Mouse (Mus musculus) C2C12 (cell line): Measurements from ENCODE around the gene Frs2. TPM values are rescaled to one million over a fixed set of nuclear protein-coding genes. Genes with fewer than 3 reads are reported as not detected.

Source experiments
- H3K27me3 ChIP-seq: one replicate; pipeline ENCODE4 v1.6.1; 2011; ENCODE audit not compliant: control insufficient read depth, insufficient read depth, insufficient read length
- H3K36me3 ChIP-seq: one replicate; pipeline ENCODE4 v1.6.1; 2011; ENCODE audit not compliant: control insufficient read depth, insufficient read depth
- H3K4me3 ChIP-seq: one replicate; pipeline ENCODE4 v1.5.1; 2011; ENCODE audit warnings: mild to moderate bottlenecking, control low read depth; ENCODE audit not compliant: poor library complexity, insufficient read depth, severe bottlenecking
- H3K79me2 ChIP-seq: one replicate; pipeline ENCODE4 v1.6.1; 2011; ENCODE audit not compliant: control insufficient read depth, insufficient read depth
- H3K79me3 ChIP-seq: one replicate; pipeline ENCODE4 v1.6.1; 2011; ENCODE audit warnings: low read depth, control low read depth
- H3ac ChIP-seq: one replicate; pipeline ENCODE3; 2011; ENCODE audit warnings: low read depth; ENCODE audit not compliant: control insufficient read depth, insufficient read length
- CEBPB ChIP-seq: IDR thresholded peaks from one replicate; pipeline ENCODE4 v1.6.1; 2011; ENCODE audit warnings: low read depth, mild to moderate bottlenecking, control low read depth, moderate library complexity
- FOSL1 ChIP-seq: IDR thresholded peaks from one replicate; pipeline ENCODE4 v1.8.0; 2011; ENCODE audit warnings: mild to moderate bottlenecking, low read length; ENCODE audit not compliant: poor library complexity, insufficient read depth, severe bottlenecking
- MAX ChIP-seq: IDR thresholded peaks from one replicate; pipeline ENCODE4 v1.6.1; 2011; ENCODE audit warnings: mild to moderate bottlenecking, control low read depth
- MYOD1 ChIP-seq: IDR thresholded peaks from one replicate; pipeline ENCODE4 v1.6.1; 2011; ENCODE audit warnings: low read depth; ENCODE audit not compliant: control insufficient read depth, insufficient read length
- USF1 ChIP-seq: IDR thresholded peaks from one replicate; pipeline ENCODE4 v1.6.1; 2011; ENCODE audit warnings: low read depth, mild to moderate bottlenecking, control low read depth, moderate library complexity
- polyA plus RNA-seq: library from polyadenylated mRNA; unstranded; fragments of >200 nt; fragmentation: generic; extraction: Trizol; gene quantifications from one replicate; pipeline ENCODE4 v1.2.1, GENCODE M21; 2012; ENCODE audit warnings: missing spikeins

Gene Frs2
- polyA plus RNA-seq, 1 experiment = 11.0 TPM

GRCm38 (mm10) chr10:117021020-117021754 is 127.1 kb downstream of the Frs2 start:
- Histone ChIP-seq H3K4me3 (no peak overlapping the region), H3K27me3 (no peaks in the 10 kb centered on the region), H3ac (peak overlapping the region; percentile 36), H3K79me3 (no peaks in the 10 kb centered on the region), H3K79me2 (no peaks in the 10 kb centered on the region), H3K36me3 (no peaks in the 10 kb centered on the region)
- TF ChIP-seq CEBPB = no peak
- no peak for TF ChIP-seq USF1
- peak; percentile 81 for TF ChIP-seq MYOD1
- TF ChIP-seq FOSL1 = no peak
- peak; percentile 28 for TF ChIP-seq MAX

Other genes with a start within 250 kb of the Frs2 start
- 29.8 TPM for gene Rab3ip, start 197.8 kb downstream of the Frs2 start, polyA plus RNA-seq
- gene Gm10271, start 175.9 kb downstream of the Frs2 start, polyA plus RNA-seq = not detected
- gene Best3, start 162.2 kb downstream of the Frs2 start, polyA plus RNA-seq = 0.09 TPM
- gene Lrrc10, start 103.2 kb downstream of the Frs2 start, polyA plus RNA-seq = not detected
- gene Cct2, start 84.7 kb downstream of the Frs2 start, polyA plus RNA-seq = 440 TPM
- gene Yeats4, start 76.0 kb upstream of the Frs2 start, polyA plus RNA-seq = 40.8 TPM
- gene 9530003J23Rik, start 90.2 kb upstream of the Frs2 start, polyA plus RNA-seq = 0.07 TPM
- gene Lyz2, start 133.8 kb upstream of the Frs2 start, polyA plus RNA-seq = 0.04 TPM
- gene Lyz1, start 144.3 kb upstream of the Frs2 start, polyA plus RNA-seq = not detected
- gene Cpsf6, start 231.5 kb upstream of the Frs2 start, polyA plus RNA-seq = 36.6 TPM